8 mouse cellular contexts compared by ENCODE assay signal in the genomic region with DNA sequence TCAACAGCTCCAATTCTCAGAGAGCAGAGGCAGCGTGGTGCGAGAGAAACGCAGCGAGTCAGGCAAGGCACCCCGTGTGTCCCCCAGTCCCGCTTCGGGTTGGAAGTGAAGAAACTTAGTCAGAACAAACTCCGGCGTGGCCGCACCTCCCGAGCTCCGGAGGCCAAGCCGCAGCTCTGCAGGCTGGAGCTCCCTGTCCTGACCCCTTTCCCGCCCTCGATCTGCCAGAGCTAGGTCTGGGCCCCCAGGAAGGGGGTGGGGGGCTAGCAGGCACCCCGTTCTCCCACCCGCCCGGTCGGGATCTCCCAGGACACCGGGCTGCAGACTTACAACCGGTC.
DNase-seq lines count a peak whose midpoint lies in the region; ATAC-seq lines count a peak whose summit lies in the region.

No protein-coding gene starts in this region.

- peak overlapping the region; percentile 58 for H3K4me3 ChIP-seq in limb, embryonic 12.5 days (replicated peaks)
- H3K4me3 ChIP-seq in midbrain, embryonic 15.5 days: peak overlapping the region; percentile 56

- H3K9me3 ChIP-seq in limb, embryonic 12.5 days: no peaks in the 10 kb centered on the region
- H3K9me3 ChIP-seq in midbrain, embryonic 15.5 days: no peaks in the 10 kb centered on the region

- H3K36me3 ChIP-seq in limb, embryonic 12.5 days: no peaks in the 10 kb centered on the region
- no peaks in the 10 kb centered on the region for H3K36me3 ChIP-seq in midbrain, embryonic 15.5 days (replicated peaks)

- no peaks in the 10 kb centered on the region; the same call in 1 of the 2 replicates for H3K4me1 ChIP-seq in limb, embryonic 12.5 days (replicated peaks)
- H3K4me1 ChIP-seq in midbrain, embryonic 15.5 days: no peaks in the 10 kb centered on the region

- no peaks in the 10 kb centered on the region for H3K27me3 ChIP-seq in limb, embryonic 12.5 days
- no peaks in the 10 kb centered on the region for H3K27me3 ChIP-seq in midbrain, embryonic 15.5 days (replicated peaks)

- H3K9ac ChIP-seq in limb, embryonic 12.5 days (replicated peaks): peak overlapping the region; percentile 75
- H3K9ac ChIP-seq in midbrain, embryonic 15.5 days: peak overlapping the region; percentile 67

- H3K27ac ChIP-seq in limb, embryonic 12.5 days: peak overlapping the region; percentile 88
- peak overlapping the region; percentile 87 for H3K27ac ChIP-seq in midbrain, embryonic 15.5 days

- ATAC-seq in limb, embryonic 12.5 days (ENCODE audit: insufficient number of reproducible peaks, insufficient read depth, low FRiP score, low TSS enrichment, low read depth): peak; percentile 61
- no peak; the same call in 1 of the 2 replicates for ATAC-seq in midbrain, embryonic 15.5 days (replicated peaks)

- H3K4me2 ChIP-seq in limb, embryonic 12.5 days: peak overlapping the region; percentile 46
- peak overlapping the region; percentile 55 for H3K4me2 ChIP-seq in midbrain, embryonic 15.5 days

- peak; percentile 2 for DNase-seq in adrenal gland, postnatal 25 days
- DNase-seq in adrenal gland, postnatal 4 days (ENCODE audit: low spot score in 2 of 2): no peak
- DNase-seq in urinary bladder, postnatal 14 days (ENCODE audit: low spot score): peak; percentile 2
- no peak for DNase-seq in urinary bladder, postnatal 10 days (ENCODE audit: low spot score)
- DNase-seq in heart, postnatal 4 days: peak; percentile 6
- no peak for DNase-seq in cerebellum, adult 8-10 months

- 20% methylated on average over 21 of the region's 21 CpGs for WGBS in limb, embryonic 12.5 days
- 25% methylated on average over 21 of the region's 21 CpGs for WGBS in midbrain, embryonic 15.5 days

Comparison
In these comparisons a context has a peak if more than half of its experiments do, and no peak if none do; other contexts are left out.
1. DNase-seq: peak in adrenal gland, postnatal 25 days (single experiment), urinary bladder, postnatal 14 days (single experiment) and heart, postnatal 4 days (single experiment); none in adrenal gland, postnatal 4 days (0 of 2), urinary bladder, postnatal 10 days (single experiment) and cerebellum, adult 8-10 months (single experiment).